Mouse (Mus musculus): ENCODE data around the gene Gad2.
"Not testable (repeated sequence)": the region's sequence is repeated elsewhere in the genome, so short reads cannot be mapped to it uniquely, and the experiment has no call there.

Gene Gad2

DNA sequence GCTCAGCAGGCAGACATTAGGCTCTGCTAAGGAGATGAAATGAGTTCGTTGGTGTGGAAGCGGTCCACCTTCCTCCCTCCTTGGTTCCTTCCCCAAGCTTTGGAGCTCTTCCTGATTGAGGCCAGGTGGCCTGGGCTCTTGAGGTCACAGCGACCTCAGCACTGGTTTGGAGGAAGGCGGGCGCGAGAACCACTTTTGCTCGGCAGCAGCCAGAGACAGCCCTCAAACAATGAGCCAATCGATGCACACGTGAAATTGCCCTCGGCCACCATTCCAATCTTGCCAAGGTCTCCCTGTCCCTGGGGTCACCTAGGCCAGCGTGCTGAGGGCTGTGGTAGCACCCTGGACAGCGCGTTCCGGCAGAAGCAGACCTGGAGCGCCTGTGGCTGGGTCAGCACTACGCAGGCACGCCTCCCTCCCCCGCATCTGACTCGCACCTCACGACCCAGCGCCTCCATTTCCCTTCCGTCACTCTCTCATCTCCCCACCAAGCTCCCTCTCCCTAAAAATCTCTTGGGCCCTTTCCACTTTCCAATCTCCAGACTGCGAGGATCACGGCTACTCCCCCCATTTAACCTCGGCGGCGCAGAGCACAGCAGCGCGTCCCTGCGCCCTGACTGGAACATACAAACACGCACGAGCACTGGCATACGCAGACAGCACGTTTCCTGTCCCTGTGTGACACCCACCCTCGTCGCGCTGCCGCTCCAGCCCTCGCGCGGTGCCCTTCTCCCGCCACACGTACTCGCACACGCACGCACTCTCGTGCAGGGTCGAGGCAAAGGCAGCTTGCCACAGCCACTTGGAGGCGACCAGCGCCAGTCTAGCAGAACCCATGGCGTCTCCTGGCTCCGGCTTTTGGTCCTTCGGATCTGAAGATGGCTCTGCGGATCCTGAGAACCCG lies at the start of gene Gad2:
Gene Gad2 (plus strand): TSS at position 378 of the 904 bp plus-strand sequence.
- DNase-seq (ENCODE audit: low spot score in 2 of 2) = peak in 1 of 2 experiments; percentile 25

DNA sequence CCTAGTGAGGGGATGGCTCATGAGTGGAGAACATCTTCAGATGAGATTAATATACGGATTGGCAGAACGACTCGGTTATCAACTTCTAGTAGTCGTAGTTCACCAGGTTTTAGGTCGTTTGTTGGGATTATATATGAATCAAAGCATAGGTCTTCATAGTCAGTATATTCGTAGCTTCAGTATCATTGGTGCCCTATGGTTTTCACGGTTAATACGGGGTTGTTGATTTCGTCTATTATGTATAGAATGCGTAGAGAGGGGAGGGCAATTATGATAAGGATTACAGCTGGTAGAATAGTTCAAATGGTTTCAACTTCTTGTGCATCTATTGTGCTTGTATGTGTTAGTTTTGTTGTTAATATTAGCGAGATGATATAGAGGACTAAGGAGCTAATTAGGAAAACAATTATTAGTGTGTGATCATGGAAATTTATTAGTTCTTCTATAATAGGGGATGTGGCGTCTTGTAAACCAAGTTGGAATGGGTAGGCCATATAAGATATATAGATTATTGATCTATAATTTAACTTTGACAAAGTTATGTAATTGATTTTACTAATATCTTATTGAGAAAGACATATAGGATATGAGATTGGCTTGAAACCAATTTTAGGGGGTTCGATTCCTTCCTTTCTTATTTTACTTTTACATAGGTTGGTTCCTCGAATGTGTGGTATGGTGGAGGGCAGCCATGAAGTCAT lies 34.4 kb upstream of the Gad2 start:
- DNase-seq (ENCODE audit: low spot score in 2 of 2) = not testable (repeated sequence)

- not testable (repeated sequence) for DNase-seq (ENCODE audit: low spot score in 2 of 2)
These were observed 33.8 kb upstream of the Gad2 start for GRCm38 (mm10) chr2:22588170-22588541.

GRCm38 (mm10) chr2:22588673-22589381 lies 33.2 kb upstream of the Gad2 start:
- not testable (repeated sequence) for DNase-seq (ENCODE audit: low spot score in 2 of 2)

DNA sequence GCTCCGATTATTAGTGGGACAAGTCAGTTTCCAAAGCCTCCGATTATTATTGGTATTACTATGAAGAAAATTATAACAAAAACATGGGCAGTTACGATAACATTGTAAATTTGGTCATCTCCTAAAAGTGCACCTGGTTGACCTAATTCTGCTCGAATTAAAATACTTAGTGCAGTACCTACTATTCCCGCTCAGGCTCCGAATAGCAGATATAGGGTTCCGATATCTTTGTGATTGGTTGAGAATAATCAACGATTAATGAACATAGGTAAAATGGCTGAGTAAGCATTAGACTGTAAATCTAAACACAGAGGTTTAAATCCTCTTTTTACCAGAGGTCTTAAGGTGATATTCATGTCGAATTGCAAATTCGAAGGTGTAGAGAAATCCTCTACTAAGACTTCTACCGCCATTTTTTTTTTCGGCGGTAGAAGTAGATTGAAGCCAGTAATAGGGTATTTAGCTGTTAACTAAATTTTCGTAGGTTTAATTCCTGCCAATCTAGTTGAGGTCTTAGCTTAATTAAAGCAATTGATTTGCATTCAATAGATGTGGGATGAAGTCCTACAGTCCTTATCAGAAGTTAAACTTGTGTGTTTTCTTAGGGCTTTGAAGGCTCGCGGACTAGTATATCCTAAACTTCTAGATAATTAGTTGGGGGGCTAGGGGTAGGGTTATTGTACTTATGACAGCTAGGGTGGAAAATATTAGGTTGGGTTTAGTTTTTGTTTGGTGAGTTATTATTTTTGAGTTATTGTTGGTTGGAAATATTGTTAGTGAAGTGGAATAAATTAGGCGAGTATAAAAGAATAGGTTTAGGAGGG lies 32.4 kb upstream of the Gad2 start:
- not testable (repeated sequence) for DNase-seq (ENCODE audit: low spot score in 2 of 2)

GRCm38 (mm10) chr2:22590206-22590490 lies 31.9 kb upstream of the Gad2 start:
- DNase-seq (ENCODE audit: low spot score in 2 of 2) = no peak

- no peak for DNase-seq (ENCODE audit: low spot score in 2 of 2)
These were observed 4.1 kb upstream of the Gad2 start for GRCm38 (mm10) chr2:22617951-22618350.

- no peak for DNase-seq (ENCODE audit: low spot score in 2 of 2)
These were observed 2.6 kb upstream of the Gad2 start for GRCm38 (mm10) chr2:22619416-22619815.

GRCm38 (mm10) chr2:22620030-22620429 lies 2.0 kb upstream of the Gad2 start:
- DNase-seq (ENCODE audit: low spot score in 2 of 2) = no peak

DNA sequence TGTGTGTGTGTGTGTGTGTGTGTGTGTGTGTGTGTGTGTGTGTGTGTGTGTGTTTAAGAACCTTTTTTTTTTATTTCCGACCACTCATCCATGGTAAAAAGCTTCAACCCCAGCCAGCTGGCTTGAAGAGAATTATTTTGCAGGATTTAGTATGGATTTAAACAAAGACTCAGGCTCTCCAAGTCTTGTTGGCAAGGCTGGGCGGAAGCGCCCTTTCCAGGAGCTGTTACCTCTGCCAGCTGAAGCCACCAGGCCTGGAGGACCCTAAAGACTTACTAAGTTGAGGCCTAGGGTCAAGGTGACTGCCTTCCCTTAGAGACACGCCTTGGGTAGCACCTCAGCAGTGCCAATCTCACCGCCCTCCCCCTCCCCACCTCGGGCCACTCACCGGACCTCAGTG lies 1.5 kb upstream of the Gad2 start:
- no peak for DNase-seq (ENCODE audit: low spot score in 2 of 2)

DNA sequence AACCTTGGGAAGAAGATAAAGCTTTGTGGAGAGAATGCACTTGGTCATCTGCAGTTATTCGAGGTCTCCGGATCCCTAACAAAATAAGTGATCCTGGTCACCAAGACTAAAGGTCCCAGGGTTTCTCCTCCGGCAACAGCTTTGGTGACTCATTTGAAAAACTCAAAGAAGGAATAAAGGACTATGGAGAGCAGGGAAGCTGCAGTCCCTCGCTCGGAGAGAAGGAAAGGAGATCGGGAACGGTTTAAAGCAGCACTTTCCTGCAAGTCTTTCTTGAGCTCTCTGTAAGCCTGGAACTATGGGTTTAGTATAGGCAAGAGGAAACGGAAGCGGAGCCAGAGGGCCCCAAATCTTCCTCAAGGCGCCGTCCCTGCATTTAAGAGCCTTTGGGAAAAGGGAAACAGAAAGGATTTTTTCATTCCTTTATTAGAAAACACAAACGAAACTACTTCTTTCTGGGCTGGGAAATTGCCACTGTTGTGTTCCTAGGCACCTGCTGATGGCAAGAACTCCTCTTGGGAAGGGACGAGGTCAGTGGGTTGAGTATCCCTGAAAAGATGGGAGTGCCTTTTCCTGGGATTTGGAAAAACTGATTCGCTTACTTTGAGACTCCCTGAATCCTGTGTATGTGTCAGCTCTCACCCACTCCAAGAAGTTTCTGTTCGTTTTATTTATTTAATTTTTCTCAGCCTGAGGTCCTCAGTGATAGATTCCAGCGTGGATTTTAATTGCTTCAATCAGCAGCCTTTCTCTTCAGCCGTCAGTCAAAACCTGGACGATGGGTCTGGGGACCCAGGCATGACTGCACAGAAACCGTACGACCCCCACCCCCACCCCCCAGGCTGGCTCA lies 802 bp upstream of the Gad2 start:
- DNase-seq (ENCODE audit: low spot score in 2 of 2) = peak in 1 of 2 experiments; percentile 8

GRCm38 (mm10) chr2:22623111-22624070 lies 1.4 kb downstream of the Gad2 start:
- DNase-seq (ENCODE audit: low spot score in 2 of 2) = no peak

GRCm38 (mm10) chr2:22624188-22624975 lies 2.4 kb downstream of the Gad2 start:
- no peak for DNase-seq (ENCODE audit: low spot score in 2 of 2)

DNA sequence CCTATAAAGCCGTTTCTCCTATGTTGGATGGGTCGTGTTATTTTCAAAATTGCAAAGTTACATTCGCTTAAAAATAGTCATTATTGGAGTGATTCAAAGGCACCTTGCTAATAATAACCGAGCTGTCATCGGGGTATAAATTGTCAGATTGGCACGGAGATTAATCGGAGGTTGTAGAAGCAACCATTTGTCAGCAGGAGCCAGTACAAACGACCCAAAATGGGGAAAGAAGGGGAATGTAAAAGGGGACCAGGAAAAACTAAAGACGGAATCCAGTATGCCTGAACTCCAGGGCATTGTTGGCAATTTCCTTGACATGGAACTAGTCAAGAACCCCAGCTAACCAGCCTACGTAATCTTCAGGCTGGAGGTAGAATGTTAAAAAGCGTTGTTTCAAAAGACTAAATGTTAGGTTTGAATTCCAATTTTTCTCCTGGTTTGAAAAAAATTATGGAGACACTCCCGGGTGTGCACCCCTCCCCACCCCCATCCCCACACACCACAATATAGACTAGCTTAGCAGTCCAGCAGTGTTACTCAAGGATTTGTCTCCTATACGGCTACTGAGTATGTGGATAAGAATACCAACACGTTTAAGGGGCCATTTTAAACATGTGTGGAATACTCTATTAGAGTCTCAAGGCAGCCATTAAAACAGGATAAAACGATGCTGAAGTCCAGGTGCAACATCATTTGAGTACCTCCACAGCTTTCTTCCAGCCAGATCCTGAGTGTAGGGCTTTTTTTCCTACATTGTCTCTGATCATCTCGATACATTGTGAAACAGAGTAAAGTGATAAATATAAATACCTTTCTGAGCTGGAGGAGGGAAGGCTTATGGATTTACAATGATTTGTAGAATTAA lies 3.3 kb downstream of the Gad2 start:
- no peak for DNase-seq (ENCODE audit: low spot score in 2 of 2)

GRCm38 (mm10) chr2:22627147-22627666 lies 5.2 kb downstream of the Gad2 start:
- no peak for DNase-seq (ENCODE audit: low spot score in 2 of 2)

DNA sequence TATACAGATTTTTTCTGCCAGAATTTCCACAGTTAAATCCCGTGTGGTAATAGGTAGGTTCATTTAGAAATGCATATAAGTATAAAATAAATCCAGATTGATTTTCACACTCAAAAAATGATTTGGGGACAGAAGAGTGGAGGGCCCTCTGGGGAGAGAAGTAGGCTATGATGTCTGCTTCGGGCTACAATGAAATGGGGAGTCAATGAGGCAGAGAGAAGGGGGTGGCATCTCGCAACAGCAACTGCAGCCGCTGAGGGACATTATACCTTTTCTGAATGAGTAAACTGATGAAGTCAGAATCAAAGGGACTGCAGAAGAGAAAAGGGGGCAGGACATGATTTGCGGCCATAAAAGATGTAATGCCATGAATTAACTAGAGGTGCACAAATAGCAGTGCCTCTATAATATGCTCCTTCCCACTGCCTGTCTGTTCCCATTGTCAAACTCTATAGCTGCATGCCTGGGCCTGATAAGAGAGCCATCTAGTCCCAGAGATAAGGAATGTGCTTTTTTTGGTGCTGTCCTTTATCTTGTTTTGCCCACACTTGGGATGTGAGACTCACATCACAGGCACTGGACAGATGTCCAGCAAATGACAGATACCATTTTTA lies 5.9 kb downstream of the Gad2 start:
- DNase-seq (ENCODE audit: low spot score in 2 of 2) = no peak

- DNase-seq (ENCODE audit: low spot score in 2 of 2) = no peak
These were observed 12.8 kb downstream of the Gad2 start for GRCm38 (mm10) chr2:22634766-22635165.

Measured in frontal cortex, postnatal 14 days (tissue).